Mouse (Mus musculus) lung, postnatal 0 days (tissue): ENCODE results near the gene Metrn. TPM values are rescaled to one million over a fixed set of nuclear protein-coding genes. Genes with fewer than 3 reads are reported as not detected.

Experiments used
- ATAC-seq: fragments of 200-750 bp; cut with Nextera tagmentation; 2 replicates; pipeline ENCODE4 v1.8.0; 2017; ENCODE audit warnings: moderate library complexity
- DNase-seq: peaks from one replicate; pipeline ENCODE4 v3.0.0-alpha.2; 2016; ENCODE audit warnings: low spot score
- H3K27ac ChIP-seq: fragments of 300-500 bp; sonication (generic); 2 replicates; pipeline ENCODE4 v1.5.1; 2014; ENCODE audit warnings: antibody characterized with exemption, mild to moderate bottlenecking, low read length, mixed read lengths
- H3K27me3 ChIP-seq: fragments of 300-500 bp; sonication (generic); replicated peaks from 2 replicates; pipeline ENCODE4 v1.6.1; 2014; ENCODE audit warnings: low read length, mixed read lengths; ENCODE audit not compliant: insufficient read depth
- H3K36me3 ChIP-seq: fragments of 300-500 bp; sonication (generic); 2 replicates; pipeline ENCODE4 v1.6.1; 2014; ENCODE audit warnings: low read length, mixed read lengths; ENCODE audit not compliant: insufficient read depth
- H3K4me1 ChIP-seq: fragments of 300-500 bp; sonication (generic); 2 replicates; pipeline ENCODE4 v1.6.1; 2014; ENCODE audit warnings: antibody characterized with exemption, low read depth, low read length, mixed read lengths; ENCODE audit not compliant: insufficient read depth
- H3K4me2 ChIP-seq: fragments of 300-500 bp; sonication (generic); replicated peaks from 2 replicates; pipeline ENCODE4 v1.6.1; 2014; ENCODE audit warnings: low read depth, mild to moderate bottlenecking, low read length, moderate library complexity, mixed read lengths
- H3K4me3 ChIP-seq: fragments of 300-500 bp; sonication (generic); 2 replicates; pipeline ENCODE4 v1.5.1; 2014; ENCODE audit warnings: low read depth, low read length
- H3K9ac ChIP-seq: fragments of 300-500 bp; sonication (generic); replicated peaks from 2 replicates; pipeline ENCODE4 v1.6.1; 2014; ENCODE audit warnings: low read depth, mild to moderate bottlenecking
- H3K9me3 ChIP-seq: fragments of 300-500 bp; sonication (generic); 2 replicates; pipeline ENCODE4 v1.6.1; 2016; ENCODE audit warnings: low read length, mixed read lengths
- CTCF ChIP-seq: IDR thresholded peaks from 2 replicates; pipeline ENCODE4 v1.5.1; 2016; ENCODE audit warnings: antibody characterized with exemption, mild to moderate bottlenecking
- EP300 ChIP-seq: IDR thresholded peaks from 2 replicates; pipeline ENCODE4 v1.6.1; 2016; ENCODE audit warnings: antibody characterized with exemption, mild to moderate bottlenecking, control low read depth
- WGBS: fragments of 180-500 bp; shearing (Covaris S2); extraction: QIAGEN DNeasy Blood & Tissue Kit; methylation state at CpG from one replicate; pipeline ENCODE4 v1.1.7; 2014; 5-methylcytosine and 5-hydroxymethylcytosine counted together
- polyA plus RNA-seq: library from polyadenylated mRNA; unstranded; fragments of >200 nt; fragmentation: Nextera tagmentation; extraction: Ambion mirVana; gene quantifications from 2 replicates; pipeline ENCODE4 v1.2.1, GENCODE M21; 2015

The Metrn gene
- polyA plus RNA-seq, 1 experiment from 2014 or later = 19.1 TPM

DNA sequence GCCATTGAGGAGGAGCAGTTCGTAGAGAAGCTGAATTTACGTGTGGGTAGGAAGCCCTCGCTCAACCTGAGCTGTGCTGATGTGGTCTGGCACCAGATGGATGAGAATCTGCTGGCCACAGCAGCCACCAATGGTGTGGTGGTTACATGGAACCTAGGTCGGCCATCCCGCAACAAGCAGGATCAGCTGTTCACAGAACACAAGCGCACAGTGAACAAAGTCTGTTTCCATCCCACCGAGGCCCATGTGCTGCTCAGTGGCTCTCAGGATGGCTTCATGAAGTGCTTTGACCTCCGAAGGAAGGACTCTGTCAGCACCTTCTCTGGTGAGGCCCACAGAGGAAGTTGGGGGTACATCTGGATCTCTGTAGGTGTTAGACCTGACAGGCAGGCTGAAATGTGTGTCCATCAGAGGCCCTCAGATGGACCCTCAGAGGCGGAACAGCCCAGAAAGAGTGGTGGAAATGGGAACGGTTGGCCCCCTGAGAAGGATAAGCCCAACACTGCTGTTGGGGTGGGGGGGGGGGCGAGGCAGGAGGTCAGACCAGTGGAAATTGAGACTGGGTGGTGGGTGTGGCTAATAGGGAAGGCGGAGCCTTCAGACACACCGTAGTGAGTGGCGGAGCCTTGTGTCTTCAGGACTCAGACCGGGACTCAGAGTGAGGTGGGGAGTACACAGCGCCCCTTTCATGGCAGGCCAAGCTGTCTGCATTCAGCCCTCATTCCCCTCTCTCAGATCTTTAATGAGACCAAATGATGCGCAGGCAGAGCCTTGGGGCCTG, 27.6 kb upstream of the Metrn start:
- no peak overlapping the region; the same call in 1 of the 2 replicates for H3K4me3 ChIP-seq
- 65% methylated on average over 17 of the region's 17 CpGs for WGBS
- 0 out of 2 replicates have a peak overlapping the region, but pooled peaks have one; percentile 56 for H3K9ac ChIP-seq
- 0 out of 2 replicates have a peak, but pooled peaks cover 6% of the 10 kb centered on the region for H3K36me3 ChIP-seq
- no peak for ATAC-seq
- H3K27ac ChIP-seq = no peak overlapping the region
- no peak for TF ChIP-seq EP300
- no peak for TF ChIP-seq CTCF
- no peak for DNase-seq
- peaks cover 5% of the 10 kb centered on the region; the same call in 1 of the 2 replicates for H3K27me3 ChIP-seq
- H3K4me2 ChIP-seq = peak overlapping the region; percentile 81
- H3K4me1 ChIP-seq = peaks cover 19% of the 10 kb centered on the region; the same call in 1 of the 2 replicates
- H3K9me3 ChIP-seq = no peaks in the 10 kb centered on the region

DNA sequence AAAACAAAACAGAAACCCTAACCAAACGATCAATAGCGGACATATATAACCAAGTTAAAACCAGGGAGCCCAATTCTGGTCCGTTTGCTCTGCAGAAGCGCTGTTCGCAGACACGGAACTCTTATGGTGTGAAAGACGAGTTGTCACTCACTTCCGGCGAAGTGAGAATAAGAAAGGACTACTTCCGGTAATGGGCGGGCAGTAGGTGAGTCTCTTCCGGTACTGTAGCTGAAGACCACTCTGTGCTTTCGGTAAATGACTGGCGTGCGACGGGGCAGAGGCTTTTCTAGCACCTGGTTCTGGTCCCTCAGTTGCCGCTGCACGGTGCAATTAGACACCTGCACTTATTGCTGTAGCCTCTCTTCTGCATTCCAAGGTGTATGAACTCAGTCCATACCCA, 26.5 kb upstream of the Metrn start, which contains the start of gene Wdr24:
Wdr24 (plus strand) TSS at position 176 of the 400 bp plus-strand sequence.
- Histone ChIP-seq H3K27me3 (peaks cover 7% of the 10 kb centered on the region; the same call in 1 of the 2 replicates), H3K4me2 (peak within 1 kb of the TSS; percentile 81), H3K27ac (0 out of 2 replicates have a peak within 1 kb of the TSS, but pooled peaks have one; percentile 20), H3K9ac (peak within 1 kb of the TSS; percentile 56), H3K36me3 (0 out of 2 replicates have a peak, but pooled peaks cover 6% of the 10 kb centered on the region), H3K4me1 (peaks cover 15% of the 10 kb centered on the region; the same call in 1 of the 2 replicates), H3K9me3 (no peaks in the 10 kb centered on the region), H3K4me3 (peak within 1 kb of the TSS; percentile 49)
- DNase-seq (peak; percentile 92), ATAC-seq (peak; percentile 82)
- TF ChIP-seq CTCF (no peak), EP300 (no peak)
- WGBS = under 1% methylated on average over 18 of the region's 18 CpGs

GRCm38 (mm10) chr17:25818851-25819780, 22.2 kb upstream of the Metrn start:
- no peak overlapping the region for H3K27ac ChIP-seq
- peaks cover 12% of the 10 kb centered on the region; the same call in 1 of the 2 replicates for H3K27me3 ChIP-seq
- H3K36me3 ChIP-seq = no peaks in the 10 kb centered on the region
- no peak overlapping the region for H3K9ac ChIP-seq
- ATAC-seq = peak; percentile 33; the same call in 1 of the 2 replicates
- peak; percentile 37 for DNase-seq
- peaks cover 5% of the 10 kb centered on the region; the same call in 1 of the 2 replicates for H3K4me1 ChIP-seq
- no peak overlapping the region for H3K4me3 ChIP-seq
- no peak for TF ChIP-seq CTCF
- TF ChIP-seq EP300 = no peak
- no peak overlapping the region for H3K4me2 ChIP-seq
- no peaks in the 10 kb centered on the region for H3K9me3 ChIP-seq
- WGBS = 6% methylated on average over 46 of the region's 46 CpGs

DNA sequence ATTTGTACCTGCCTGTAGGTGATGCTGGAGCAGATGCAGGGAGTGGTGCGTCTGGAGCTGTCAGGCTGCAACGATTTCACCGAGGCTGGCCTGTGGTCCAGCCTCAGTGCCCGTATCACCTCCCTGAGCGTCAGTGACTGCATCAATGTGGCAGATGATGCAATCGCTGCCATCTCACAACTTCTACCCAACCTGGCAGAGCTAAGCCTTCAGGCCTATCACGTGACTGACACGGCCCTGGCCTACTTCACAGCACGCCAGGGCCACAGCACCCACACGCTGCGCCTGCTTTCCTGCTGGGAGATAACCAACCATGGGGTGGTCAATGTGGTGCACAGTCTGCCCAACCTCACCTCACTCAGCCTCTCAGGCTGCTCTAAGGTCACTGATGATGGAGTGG, 20.7 kb upstream of the Metrn start:
- no peak overlapping the region for H3K4me3 ChIP-seq
- DNase-seq (no peak), ATAC-seq (no peak)
- no peak overlapping the region for H3K4me2 ChIP-seq
- no peak overlapping the region for H3K27ac ChIP-seq
- WGBS = 77% methylated on average over 11 of the region's 11 CpGs
- no peaks in the 10 kb centered on the region for H3K9me3 ChIP-seq
- no peaks in the 10 kb centered on the region for H3K36me3 ChIP-seq
- peaks cover 12% of the 10 kb centered on the region; the same call in 1 of the 2 replicates for H3K27me3 ChIP-seq
- TF ChIP-seq CTCF (no peak), EP300 (no peak)
- H3K9ac ChIP-seq = no peak overlapping the region
- 0 out of 2 replicates have a peak, but pooled peaks cover 2% of the 10 kb centered on the region for H3K4me1 ChIP-seq

- peak; percentile 90 for DNase-seq
- no peaks in the 10 kb centered on the region for H3K36me3 ChIP-seq
- H3K27me3 ChIP-seq = peaks cover 30% of the 10 kb centered on the region
Observed at GRCm38 (mm10) chr17:25813471-25813870, 16.5 kb upstream of the Metrn start.

More at GRCm38 (mm10) chr17:25813471-25813870, 16.5 kb upstream of the Metrn start:
- Histone ChIP-seq H3K4me3 (no peak overlapping the region), H3K9me3 (no peaks in the 10 kb centered on the region), H3K4me2 (no peak overlapping the region), H3K27ac (no peak overlapping the region), H3K4me1 (0 out of 2 replicates have a peak, but pooled peaks cover 6% of the 10 kb centered on the region), H3K9ac (no peak overlapping the region)
- TF ChIP-seq CTCF (peak; percentile 80), EP300 (no peak)
- peak; percentile 77 for ATAC-seq
- WGBS = 5% methylated on average over 20 of the region's 20 CpGs
